Mouse (Mus musculus): ENCODE measurements around the gene Srd5a3. TPM values are rescaled to one million over a fixed set of nuclear protein-coding genes. Genes with fewer than 3 reads are reported as not detected.
A peak's percentile ranks its signal among the peaks of the same experiment; 100 is the strongest.

The Srd5a3 gene
- polyA plus RNA-seq, 1 experiment from 2014 or later, result 48.1 TPM

DNA sequence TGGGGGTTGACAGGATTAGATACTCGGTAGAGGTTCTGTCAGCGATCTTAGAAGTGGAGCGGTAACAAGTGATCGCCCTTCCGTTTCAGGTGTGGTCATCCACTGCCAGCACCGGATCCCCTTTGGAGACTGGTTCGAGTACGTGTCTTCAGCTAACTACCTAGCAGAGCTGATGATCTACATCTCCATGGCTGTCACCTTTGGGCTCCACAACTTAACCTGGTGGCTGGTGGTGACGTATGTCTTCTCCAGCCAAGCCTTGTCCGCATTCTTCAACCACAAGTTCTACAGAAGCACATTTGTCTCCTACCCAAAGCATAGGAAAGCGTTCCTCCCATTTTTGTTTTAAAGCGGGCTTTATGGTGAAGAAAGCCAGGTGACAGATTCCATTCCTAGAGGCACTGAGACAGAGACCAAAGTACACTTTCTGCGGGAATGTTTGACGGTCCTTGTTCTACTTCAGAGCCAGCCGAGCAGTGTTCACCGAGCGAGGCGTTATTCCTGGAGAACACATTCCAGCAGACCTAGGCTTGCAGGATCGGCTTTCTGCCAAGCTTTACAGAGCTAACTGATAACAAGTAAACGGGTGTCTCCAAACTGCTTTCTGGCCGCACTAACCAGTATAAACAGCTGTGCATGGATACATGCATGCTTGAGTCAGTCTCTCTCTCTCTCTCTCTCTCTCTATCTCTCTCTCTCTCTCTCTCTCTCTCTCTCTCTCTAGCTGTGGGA, 14.5 kb downstream of the Srd5a3 start:
- DNase-seq (ENCODE audit: low spot score), result peak; percentile 76
- 60% methylated on average over 21 of the region's 21 CpGs for WGBS

DNA sequence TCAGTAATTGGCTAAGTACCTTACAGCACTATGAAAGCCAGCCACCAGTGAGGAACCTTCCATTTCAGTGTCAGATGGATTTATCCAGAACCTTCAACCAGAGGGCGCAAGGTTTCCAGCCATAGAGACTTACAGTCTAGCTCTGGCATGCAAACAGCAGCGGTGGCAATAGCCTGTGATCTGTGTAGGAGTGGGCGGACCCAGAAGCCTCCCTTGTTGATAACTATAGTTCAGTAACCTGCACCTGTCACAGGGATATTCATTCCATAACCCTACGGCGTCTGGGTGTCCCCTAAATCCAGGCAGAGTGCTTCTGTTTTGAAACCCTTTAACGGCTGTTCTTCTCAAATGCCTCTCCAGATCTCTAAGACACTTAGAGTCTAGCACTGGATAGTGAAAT, 19.5 kb downstream of the Srd5a3 start:
- no peak overlapping the region for H3K9ac ChIP-seq (replicated peaks; ENCODE audit: low read depth)
- no peaks in the 10 kb centered on the region for H3K36me3 ChIP-seq (ENCODE audit: insufficient read depth, low read length)
- no peaks in the 10 kb centered on the region for H3K4me1 ChIP-seq (ENCODE audit: insufficient read depth, low read depth, low read length)
- DNase-seq (ENCODE audit: low spot score) (no peak), ATAC-seq (no peak)
- TF ChIP-seq CTCF (IDR thresholded peaks at IDR 0.05) (0 out of 2 replicates have a peak, but pooled peaks have one; percentile 4), EP300 (IDR thresholded peaks at IDR 0.05) (no peak)
- no peak overlapping the region for H3K27ac ChIP-seq (ENCODE audit: low read length)
- H3K4me3 ChIP-seq (ENCODE audit: low read depth, low read length), result no peak overlapping the region
- 73% methylated on average over 6 of the region's 6 CpGs for WGBS
- H3K9me3 ChIP-seq (ENCODE audit: low read length), result no peaks in the 10 kb centered on the region
- no peaks in the 10 kb centered on the region for H3K27me3 ChIP-seq (replicated peaks; ENCODE audit: insufficient read depth, low read length)
- no peak overlapping the region for H3K4me2 ChIP-seq (replicated peaks; ENCODE audit: low read depth, low read length)

More for the DNA sequence above, 14.5 kb downstream of the Srd5a3 start:
- peak; percentile 81 for ATAC-seq
- no peaks in the 10 kb centered on the region for H3K4me1 ChIP-seq (ENCODE audit: insufficient read depth, low read depth, low read length)
- H3K4me2 ChIP-seq (replicated peaks; ENCODE audit: low read depth, low read length), result no peak overlapping the region
- no peak overlapping the region for H3K9ac ChIP-seq (replicated peaks; ENCODE audit: low read depth)
- H3K27me3 ChIP-seq (replicated peaks; ENCODE audit: insufficient read depth, low read length), result no peaks in the 10 kb centered on the region
- no peak for TF ChIP-seq CTCF (IDR thresholded peaks at IDR 0.05)
- TF ChIP-seq EP300 (IDR thresholded peaks at IDR 0.05), result no peak
- no peak overlapping the region for H3K4me3 ChIP-seq (ENCODE audit: low read depth, low read length)
- H3K36me3 ChIP-seq (ENCODE audit: insufficient read depth, low read length), result no peaks in the 10 kb centered on the region
- no peaks in the 10 kb centered on the region for H3K9me3 ChIP-seq (ENCODE audit: low read length)
- H3K27ac ChIP-seq (ENCODE audit: low read length), result no peak overlapping the region

DNA sequence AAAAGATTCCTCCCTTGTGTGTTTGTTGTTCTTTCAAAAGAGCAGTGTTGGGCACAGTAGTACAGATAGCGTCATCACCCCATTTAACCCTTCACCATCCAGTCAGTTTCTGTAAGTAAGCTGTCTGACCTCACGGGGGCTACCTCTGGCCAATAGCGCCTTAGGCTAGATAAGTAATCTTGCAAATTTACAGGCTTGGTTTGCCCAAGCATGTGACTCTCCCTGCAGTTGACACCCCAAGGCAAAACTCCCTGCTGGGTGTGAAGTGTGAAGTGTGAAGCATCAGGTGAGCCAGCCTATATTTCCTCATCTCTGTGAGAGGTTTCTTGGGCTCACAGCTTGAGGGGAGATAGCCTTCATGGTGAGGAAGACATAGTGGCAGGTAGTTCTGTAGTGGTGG, 20.0 kb downstream of the Srd5a3 start:
- Histone ChIP-seq H3K9me3 (ENCODE audit: low read length) (no peaks in the 10 kb centered on the region), H3K27me3 (replicated peaks; ENCODE audit: insufficient read depth, low read length) (no peaks in the 10 kb centered on the region), H3K4me3 (ENCODE audit: low read depth, low read length) (no peak overlapping the region), H3K4me1 (ENCODE audit: insufficient read depth, low read depth, low read length) (no peaks in the 10 kb centered on the region), H3K4me2 (replicated peaks; ENCODE audit: low read depth, low read length) (no peak overlapping the region), H3K36me3 (ENCODE audit: insufficient read depth, low read length) (no peaks in the 10 kb centered on the region), H3K27ac (ENCODE audit: low read length) (no peak overlapping the region), H3K9ac (replicated peaks; ENCODE audit: low read depth) (no peak overlapping the region)
- no peak for TF ChIP-seq EP300 (IDR thresholded peaks at IDR 0.05)
- WGBS, result 38% methylated on average over 3 of the region's 3 CpGs
- ATAC-seq (no peak), DNase-seq (ENCODE audit: low spot score) (no peak)

- TF ChIP-seq CTCF (IDR thresholded peaks at IDR 0.05) (no peak), EP300 (IDR thresholded peaks at IDR 0.05) (no peak)
- WGBS, result 80% methylated on average over 6 of the region's 6 CpGs
- Histone ChIP-seq H3K36me3 (ENCODE audit: insufficient read depth, low read length) (no peaks in the 10 kb centered on the region), H3K9ac (replicated peaks; ENCODE audit: low read depth) (no peak overlapping the region), H3K4me2 (replicated peaks; ENCODE audit: low read depth, low read length) (no peak overlapping the region), H3K9me3 (ENCODE audit: low read length) (no peaks in the 10 kb centered on the region), H3K4me3 (ENCODE audit: low read depth, low read length) (no peak overlapping the region), H3K27ac (ENCODE audit: low read length) (no peak overlapping the region), H3K4me1 (ENCODE audit: insufficient read depth, low read depth, low read length) (no peaks in the 10 kb centered on the region), H3K27me3 (replicated peaks; ENCODE audit: insufficient read depth, low read length) (no peaks in the 10 kb centered on the region)
- DNase-seq (ENCODE audit: low spot score) (no peak), ATAC-seq (no peak)
These were observed 21.4 kb downstream of the Srd5a3 start for GRCm38 (mm10) chr5:76161491-76161890.

DNA sequence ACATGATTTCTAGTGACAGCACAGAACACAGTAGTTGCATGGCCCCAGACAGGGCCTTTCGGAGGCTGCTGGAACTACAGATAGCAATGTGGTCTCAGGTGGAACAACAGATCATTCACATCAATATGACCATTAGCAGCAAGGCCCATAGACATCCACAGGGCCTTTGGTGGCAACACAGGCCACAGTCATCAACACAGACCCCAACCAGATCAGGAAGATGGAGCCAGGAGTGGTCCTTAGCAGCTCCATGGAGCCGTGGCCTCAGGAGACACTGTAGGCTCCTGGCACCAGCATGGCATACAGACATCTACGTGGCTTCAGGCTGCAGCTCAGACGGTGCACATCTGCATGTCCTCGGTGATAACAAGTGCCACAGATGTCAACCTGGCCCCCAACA, 22.9 kb downstream of the Srd5a3 start:
- H3K4me2 ChIP-seq (replicated peaks; ENCODE audit: low read depth, low read length), result no peak overlapping the region
- no peak for ATAC-seq
- 72% methylated on average over 5 of the region's 5 CpGs for WGBS

DNA sequence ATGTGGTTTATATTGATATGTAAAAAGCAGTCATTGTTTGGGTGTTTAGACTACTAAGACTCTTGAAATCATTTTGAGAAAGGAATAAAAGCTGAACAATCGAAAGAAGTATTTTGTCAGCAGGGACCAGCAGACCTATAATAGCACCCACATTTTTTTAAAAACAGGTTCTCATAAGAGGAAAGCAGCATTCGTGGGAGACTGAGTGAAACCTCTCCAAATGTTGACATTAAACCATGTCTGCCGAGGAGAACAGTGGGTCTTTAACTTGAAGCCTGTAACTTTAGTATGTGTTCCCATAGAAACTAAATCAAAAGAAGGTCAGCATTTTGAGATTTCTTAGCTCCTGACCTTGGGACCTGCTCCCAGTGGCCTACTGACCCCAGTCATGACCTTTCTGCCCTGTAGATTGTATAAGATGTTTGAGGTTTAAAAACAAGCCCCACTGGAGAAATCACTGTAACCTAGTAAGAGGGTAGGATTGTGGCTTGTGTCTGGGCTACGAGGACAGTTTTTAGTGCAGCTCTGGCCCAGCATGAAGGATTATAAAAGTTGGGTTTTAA, 23.8 kb downstream of the Srd5a3 start:
- Histone ChIP-seq H3K4me2 (replicated peaks; ENCODE audit: low read depth, low read length) (no peak overlapping the region), H3K36me3 (ENCODE audit: insufficient read depth, low read length) (no peaks in the 10 kb centered on the region), H3K9me3 (ENCODE audit: low read length) (no peaks in the 10 kb centered on the region), H3K4me1 (ENCODE audit: insufficient read depth, low read depth, low read length) (no peaks in the 10 kb centered on the region), H3K4me3 (ENCODE audit: low read depth, low read length) (no peak overlapping the region), H3K9ac (replicated peaks; ENCODE audit: low read depth) (no peak overlapping the region), H3K27me3 (replicated peaks; ENCODE audit: insufficient read depth, low read length) (no peaks in the 10 kb centered on the region), H3K27ac (ENCODE audit: low read length) (no peak overlapping the region)
- WGBS, result 51% methylated on average over 4 of the region's 4 CpGs
- ATAC-seq (peak; percentile 54), DNase-seq (ENCODE audit: low spot score) (peak; percentile 53)
- no peak for TF ChIP-seq EP300 (IDR thresholded peaks at IDR 0.05)
- TF ChIP-seq CTCF (IDR thresholded peaks at IDR 0.05), result no peak

More for the DNA sequence above, 22.9 kb downstream of the Srd5a3 start:
- Histone ChIP-seq H3K4me3 (ENCODE audit: low read depth, low read length) (no peak overlapping the region), H3K9me3 (ENCODE audit: low read length) (no peaks in the 10 kb centered on the region), H3K36me3 (ENCODE audit: insufficient read depth, low read length) (no peaks in the 10 kb centered on the region), H3K4me1 (ENCODE audit: insufficient read depth, low read depth, low read length) (no peaks in the 10 kb centered on the region), H3K27me3 (replicated peaks; ENCODE audit: insufficient read depth, low read length) (no peaks in the 10 kb centered on the region), H3K27ac (ENCODE audit: low read length) (no peak overlapping the region), H3K9ac (replicated peaks; ENCODE audit: low read depth) (no peak overlapping the region)
- TF ChIP-seq CTCF (IDR thresholded peaks at IDR 0.05) (no peak), EP300 (IDR thresholded peaks at IDR 0.05) (no peak)
- DNase-seq (ENCODE audit: low spot score), result no peak

Measured in lung, postnatal 0 days (tissue).